Comparison of ENCODE assay signal across 15 mouse cellular contexts in the genomic region with DNA sequence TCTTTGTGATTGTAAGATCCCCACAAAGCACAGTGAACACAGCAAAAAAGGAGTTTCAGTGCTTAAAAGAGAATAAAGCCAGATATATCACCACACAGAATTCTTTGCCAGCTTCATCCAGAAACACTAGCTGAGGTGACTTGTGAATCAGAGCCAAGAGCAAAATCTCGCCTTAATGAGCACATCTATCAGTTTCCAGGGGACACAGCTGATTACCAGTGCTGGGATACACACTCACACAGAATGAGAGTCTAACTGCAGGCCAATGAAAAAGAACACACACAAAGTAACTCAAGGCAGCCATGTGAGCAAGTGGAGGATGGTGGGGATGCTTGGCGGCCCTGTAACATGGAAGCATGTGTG.
DNase-seq lines count a peak whose midpoint lies in the region; ATAC-seq and TF ChIP-seq lines count a peak whose summit lies in the region.
"Had no signal": no experiment of that assay in that cellular context is flagged by ENCODE, and none has a peak within 500 bp of the region (broad histone marks: within the 10 kb centered on the region; RNA-seq: fewer than 3 reads in every experiment).

No protein-coding gene starts in this region.

- no peak overlapping the region for H3K9ac ChIP-seq in forebrain, embryonic 12.5 days
- no peak overlapping the region for H3K9ac ChIP-seq in forebrain, embryonic 11.5 days (ENCODE audit: low read length)
- no peak overlapping the region for H3K9ac ChIP-seq in midbrain, embryonic 13.5 days (replicated peaks)
- no peak overlapping the region for H3K9ac ChIP-seq in midbrain, embryonic 11.5 days (ENCODE audit: low read length)
- H3K9ac ChIP-seq in midbrain, postnatal 0 days (replicated peaks; ENCODE audit: low read length, poor library complexity, severe bottlenecking), result no peak overlapping the region
- H3K9ac ChIP-seq: intestine, embryonic 15.5 days; limb, embryonic 15.5 days; liver, postnatal 0 days had no signal

- no peaks in the 10 kb centered on the region for H3K9me3 ChIP-seq in forebrain, embryonic 12.5 days
- H3K9me3 ChIP-seq in forebrain, embryonic 11.5 days (ENCODE audit: control insufficient read depth, low read length), result no peaks in the 10 kb centered on the region
- no peaks in the 10 kb centered on the region for H3K9me3 ChIP-seq in midbrain, embryonic 13.5 days
- no peaks in the 10 kb centered on the region for H3K9me3 ChIP-seq in midbrain, embryonic 11.5 days (ENCODE audit: control insufficient read depth, low read length)
- H3K9me3 ChIP-seq in midbrain, postnatal 0 days (ENCODE audit: low read length), result no peaks in the 10 kb centered on the region
- H3K9me3 ChIP-seq: intestine, embryonic 15.5 days; limb, embryonic 15.5 days had no signal

- no peak for ATAC-seq in forebrain, embryonic 12.5 days (ENCODE audit: low FRiP score)
- no peak for ATAC-seq in forebrain, embryonic 11.5 days (replicated peaks; ENCODE audit: low FRiP score)
- ATAC-seq in midbrain, embryonic 13.5 days, result no peak
- no peak for ATAC-seq in midbrain, embryonic 11.5 days (ENCODE audit: low FRiP score)
- no peak for ATAC-seq in midbrain, postnatal 0 days (ENCODE audit: low FRiP score)
- ATAC-seq: intestine, embryonic 15.5 days; liver, postnatal 0 days had no signal

- no peak overlapping the region for H3K4me2 ChIP-seq in forebrain, embryonic 12.5 days
- no peak overlapping the region for H3K4me2 ChIP-seq in forebrain, embryonic 11.5 days (ENCODE audit: low read depth, low read length, severe bottlenecking)
- no peak overlapping the region for H3K4me2 ChIP-seq in midbrain, embryonic 13.5 days (replicated peaks)
- no peak overlapping the region for H3K4me2 ChIP-seq in midbrain, embryonic 11.5 days
- H3K4me2 ChIP-seq in midbrain, postnatal 0 days (ENCODE audit: low read depth, low read length, poor library complexity, severe bottlenecking), result no peak overlapping the region
- H3K4me2 ChIP-seq: intestine, embryonic 15.5 days; limb, embryonic 15.5 days had no signal

- no peak for TF ChIP-seq CTCF in midbrain, postnatal 0 days (IDR thresholded peaks at IDR 0.05)

- H3K4me3 ChIP-seq in forebrain, embryonic 12.5 days (replicated peaks), result no peak overlapping the region
- H3K4me3 ChIP-seq in forebrain, embryonic 11.5 days (ENCODE audit: low read depth, low read length), result no peak overlapping the region
- H3K4me3 ChIP-seq in midbrain, embryonic 13.5 days (replicated peaks), result no peak overlapping the region
- H3K4me3 ChIP-seq in midbrain, embryonic 11.5 days (ENCODE audit: low read depth, low read length), result no peak overlapping the region
- no peak overlapping the region for H3K4me3 ChIP-seq in midbrain, postnatal 0 days (ENCODE audit: low read depth, low read length)
- H3K4me3 ChIP-seq: intestine, embryonic 15.5 days; limb, embryonic 15.5 days had no signal

- no peak for DNase-seq in forebrain, embryonic 11.5 days (ENCODE audit: low spot score)
- no peak for DNase-seq in midbrain, embryonic 11.5 days (ENCODE audit: low spot score, missing footprints)
- DNase-seq in brain, embryonic 18.5 days (ENCODE audit: low read depth, low spot score), result peak; percentile 42
- DNase-seq in midbrain, postnatal 0 days (ENCODE audit: low spot score), result peak; percentile 32
- no peak for DNase-seq in B cell, adult 2 months
- no peak for DNase-seq in adrenal gland, adult 2 months
- DNase-seq: cerebellum, adult 2 months; heart, postnatal 14 days; liver, postnatal 0 days had no signal

- H3K36me3 ChIP-seq in forebrain, embryonic 12.5 days (replicated peaks), result no peaks in the 10 kb centered on the region
- no peaks in the 10 kb centered on the region for H3K36me3 ChIP-seq in forebrain, embryonic 11.5 days (ENCODE audit: control insufficient read depth, insufficient read depth, low read length)
- peaks cover 10% of the 10 kb centered on the region; the same call in 1 of the 2 replicates for H3K36me3 ChIP-seq in midbrain, embryonic 13.5 days
- no peaks in the 10 kb centered on the region for H3K36me3 ChIP-seq in midbrain, embryonic 11.5 days (ENCODE audit: control insufficient read depth, insufficient read depth, low read length)
- H3K36me3 ChIP-seq in midbrain, postnatal 0 days (ENCODE audit: insufficient read depth, low read length), result no peaks in the 10 kb centered on the region
- H3K36me3 ChIP-seq: intestine, embryonic 15.5 days; limb, embryonic 15.5 days had no signal

- 0 out of 2 replicates have a peak overlapping the region, but pooled peaks have one; percentile 11 for H3K27ac ChIP-seq in forebrain, embryonic 12.5 days
- no peak overlapping the region for H3K27ac ChIP-seq in forebrain, embryonic 11.5 days (ENCODE audit: low read depth, low read length)
- H3K27ac ChIP-seq in midbrain, embryonic 13.5 days, result peak overlapping the region; percentile 42; the same call in 1 of the 2 replicates
- H3K27ac ChIP-seq in midbrain, embryonic 11.5 days (ENCODE audit: low read depth, low read length), result no peak overlapping the region
- no peak overlapping the region for H3K27ac ChIP-seq in midbrain, postnatal 0 days (ENCODE audit: low read depth, low read length)
- H3K27ac ChIP-seq: intestine, embryonic 15.5 days; kidney, postnatal 0 days; limb, embryonic 15.5 days had no signal

- peaks cover 12% of the 10 kb centered on the region; the same call in 1 of the 2 replicates for H3K4me1 ChIP-seq in forebrain, embryonic 12.5 days
- H3K4me1 ChIP-seq in forebrain, embryonic 11.5 days (replicated peaks; ENCODE audit: control insufficient read depth, insufficient read depth, low read length), result no peaks in the 10 kb centered on the region
- peaks cover 7% of the 10 kb centered on the region; the same call in 1 of the 2 replicates for H3K4me1 ChIP-seq in midbrain, embryonic 13.5 days (replicated peaks)
- no peaks in the 10 kb centered on the region for H3K4me1 ChIP-seq in midbrain, embryonic 11.5 days (ENCODE audit: control insufficient read depth, insufficient read depth, low read length)
- no peaks in the 10 kb centered on the region for H3K4me1 ChIP-seq in midbrain, postnatal 0 days (ENCODE audit: insufficient read depth, low read length)
- H3K4me1 ChIP-seq: intestine, embryonic 15.5 days; limb, embryonic 15.5 days had no signal

- no peaks in the 10 kb centered on the region for H3K27me3 ChIP-seq in forebrain, embryonic 12.5 days
- no peaks in the 10 kb centered on the region for H3K27me3 ChIP-seq in forebrain, embryonic 11.5 days (ENCODE audit: control insufficient read depth, insufficient read depth, low read length)
- H3K27me3 ChIP-seq in midbrain, embryonic 13.5 days, result no peaks in the 10 kb centered on the region
- H3K27me3 ChIP-seq in midbrain, embryonic 11.5 days (ENCODE audit: control insufficient read depth, insufficient read depth, low read length), result no peaks in the 10 kb centered on the region
- H3K27me3 ChIP-seq in midbrain, postnatal 0 days (ENCODE audit: insufficient read depth, low read length), result no peaks in the 10 kb centered on the region
- H3K27me3 ChIP-seq: CH12.LX; intestine, embryonic 15.5 days; limb, embryonic 15.5 days had no signal

- WGBS in forebrain, embryonic 12.5 days, result 64% methylated on average over 2 of the region's 2 CpGs
- 78% methylated on average over 2 of the region's 2 CpGs for WGBS in forebrain, embryonic 11.5 days
- WGBS in midbrain, embryonic 13.5 days, result 81% methylated on average over 2 of the region's 2 CpGs
- WGBS in midbrain, embryonic 11.5 days, result 88% methylated on average over 2 of the region's 2 CpGs
- 68% methylated on average over 2 of the region's 2 CpGs for WGBS in midbrain, postnatal 0 days

Comparison
In these comparisons a context has a peak if more than half of its experiments do, and no peak if none do; other contexts are left out.
1. H3K27ac ChIP-seq: peak in forebrain, embryonic 12.5 days (single experiment) and midbrain, embryonic 13.5 days (single experiment); none in forebrain, embryonic 11.5 days (single experiment), midbrain, embryonic 11.5 days (single experiment) and midbrain, postnatal 0 days (single experiment).
2. DNase-seq: peak in brain, embryonic 18.5 days (single experiment) and midbrain, postnatal 0 days (single experiment); none in forebrain, embryonic 11.5 days (single experiment), midbrain, embryonic 11.5 days (single experiment), B cell, adult 2 months (0 of 2) and adrenal gland, adult 2 months (single experiment).